In genomic region chr1:73265009-73265408, GRCm38 (mm10) we compare ENCODE assay signal across 13 mouse cellular contexts.
A peak's percentile ranks its signal among the peaks of the same experiment; 100 is the strongest.
DNase-seq lines count a peak whose midpoint lies in the region; ATAC-seq lines count a peak whose summit lies in the region.
"Had no signal": no experiment of that assay in that cellular context is flagged by ENCODE, and none has a peak within 500 bp of the region (broad histone marks: within the 10 kb centered on the region; RNA-seq: fewer than 3 reads in every experiment).

No protein-coding gene starts in this region.

- ATAC-seq in frontal cortex, adult (ENCODE audit: low TSS enrichment) = peak; percentile 59; the same call in 1 of the 2 replicates
- no peak for ATAC-seq in erythroblast, adult 5-6 weeks (replicated peaks; ENCODE audit: low FRiP score, poor library complexity, severe bottlenecking)
- ATAC-seq: forebrain, embryonic 15.5 days; midbrain, embryonic 15.5 days had no signal

- no peak for DNase-seq in frontal cortex, postnatal 25 days (ENCODE audit: low spot score in 2 of 2)
- peak; percentile 12 for DNase-seq in urinary bladder, postnatal 14 days (ENCODE audit: low spot score)
- DNase-seq in urinary bladder, postnatal 25 days (ENCODE audit: low spot score) = no peak
- peak; percentile 12 to 14 for DNase-seq in layer of hippocampus, adult 8-10 months (ENCODE audit: low spot score in 2 of 2)
- no peak for DNase-seq in kidney, postnatal 4 days
- DNase-seq in kidney, postnatal 36 days = no peak
- DNase-seq: adrenal gland, postnatal 10 days; B cell, adult 2 months; embryo, embryonic 11 days had no signal

Comparison
In these comparisons a context has a peak if more than half of its experiments do, and no peak if none do; other contexts are left out.
1. DNase-seq: peak in urinary bladder, postnatal 14 days (single experiment) and layer of hippocampus, adult 8-10 months (2 of 2); none in frontal cortex, postnatal 25 days (0 of 2), urinary bladder, postnatal 25 days (single experiment), kidney, postnatal 4 days (0 of 2) and kidney, postnatal 36 days (0 of 2).